Mouse (Mus musculus): ENCODE measurements around the gene Aqr. TPM values are rescaled to one million over a fixed set of nuclear protein-coding genes. Genes with fewer than 3 reads are reported as not detected.

Gene Aqr
- total and polyA plus RNA-seq, 2 experiments from 2014 or later = 15.0 to 18.6 TPM

- no peak overlapping the region for H3K9ac ChIP-seq (replicated peaks; ENCODE audit: low read depth, low read length)
- H3K27ac ChIP-seq (ENCODE audit: low read depth) = no peak overlapping the region
- H3K9me3 ChIP-seq (replicated peaks; ENCODE audit: control insufficient read depth, low read length) = no peaks in the 10 kb centered on the region
- no peaks in the 10 kb centered on the region for H3K27me3 ChIP-seq (ENCODE audit: control insufficient read depth, insufficient read depth, low read length)
- WGBS = 94% methylated on average over 4 of the region's 4 CpGs
- ATAC-seq (ENCODE audit: insufficient read depth, low read depth) (no peak), DNase-seq (ENCODE audit: low spot score) (no peak)
- no peak for TF ChIP-seq CTCF (IDR thresholded peaks at IDR 0.05; ENCODE audit: low read depth)
- no peak for TF ChIP-seq EP300 (IDR thresholded peaks at IDR 0.05; ENCODE audit: low read depth)
- no peaks in the 10 kb centered on the region for H3K4me1 ChIP-seq (ENCODE audit: control insufficient read depth, insufficient read depth)
- H3K4me2 ChIP-seq (ENCODE audit: low read depth, low read length) = no peak overlapping the region
- H3K4me3 ChIP-seq (ENCODE audit: low read depth, low read length) = no peak overlapping the region
- peaks cover 67% of the 10 kb centered on the region for H3K36me3 ChIP-seq (replicated peaks; ENCODE audit: control insufficient read depth, insufficient read depth, low read length)
Observed at GRCm38 (mm10) chr2:114115563-114115962, 71.3 kb downstream of the Aqr start.

- no peak for TF ChIP-seq EP300 (IDR thresholded peaks at IDR 0.05; ENCODE audit: low read depth)
- no peak for TF ChIP-seq CTCF (IDR thresholded peaks at IDR 0.05; ENCODE audit: low read depth)
- WGBS = 83% methylated on average over 23 of the region's 23 CpGs
- peaks cover 87% of the 10 kb centered on the region for H3K36me3 ChIP-seq (replicated peaks; ENCODE audit: control insufficient read depth, insufficient read depth, low read length)
Observed at GRCm38 (mm10) chr2:114107288-114108278, 79.2 kb downstream of the Aqr start.

GRCm38 (mm10) chr2:114106383-114106782 is 80.4 kb downstream of the Aqr start:
- Histone ChIP-seq H3K36me3 (replicated peaks; ENCODE audit: control insufficient read depth, insufficient read depth, low read length) (peaks cover 88% of the 10 kb centered on the region), H3K4me1 (ENCODE audit: control insufficient read depth, insufficient read depth) (no peaks in the 10 kb centered on the region), H3K9me3 (replicated peaks; ENCODE audit: control insufficient read depth, low read length) (no peaks in the 10 kb centered on the region), H3K27me3 (ENCODE audit: control insufficient read depth, insufficient read depth, low read length) (no peaks in the 10 kb centered on the region), H3K4me3 (ENCODE audit: low read depth, low read length) (no peak overlapping the region), H3K9ac (replicated peaks; ENCODE audit: low read depth, low read length) (no peak overlapping the region), H3K27ac (ENCODE audit: low read depth) (no peak overlapping the region), H3K4me2 (ENCODE audit: low read depth, low read length) (no peak overlapping the region)
- TF ChIP-seq CTCF (IDR thresholded peaks at IDR 0.05; ENCODE audit: low read depth) = no peak
- no peak for TF ChIP-seq EP300 (IDR thresholded peaks at IDR 0.05; ENCODE audit: low read depth)
- 81% methylated on average over 8 of the region's 8 CpGs for WGBS
- no peak for DNase-seq (ENCODE audit: low spot score)
- ATAC-seq (ENCODE audit: insufficient read depth, low read depth) = no peak

More at GRCm38 (mm10) chr2:114107288-114108278, 79.2 kb downstream of the Aqr start:
- DNase-seq (ENCODE audit: low spot score) (no peak), ATAC-seq (ENCODE audit: insufficient read depth, low read depth) (no peak)
- Histone ChIP-seq H3K9ac (replicated peaks; ENCODE audit: low read depth, low read length) (no peak overlapping the region), H3K27ac (ENCODE audit: low read depth) (no peak overlapping the region), H3K4me1 (ENCODE audit: control insufficient read depth, insufficient read depth) (no peaks in the 10 kb centered on the region), H3K9me3 (replicated peaks; ENCODE audit: control insufficient read depth, low read length) (no peaks in the 10 kb centered on the region), H3K4me2 (ENCODE audit: low read depth, low read length) (no peak overlapping the region), H3K4me3 (ENCODE audit: low read depth, low read length) (no peak overlapping the region), H3K27me3 (ENCODE audit: control insufficient read depth, insufficient read depth, low read length) (no peaks in the 10 kb centered on the region)

- Histone ChIP-seq H3K27ac (ENCODE audit: low read depth) (no peak overlapping the region), H3K4me2 (ENCODE audit: low read depth, low read length) (no peak overlapping the region), H3K9ac (replicated peaks; ENCODE audit: low read depth, low read length) (no peak overlapping the region), H3K4me1 (ENCODE audit: control insufficient read depth, insufficient read depth) (no peaks in the 10 kb centered on the region), H3K36me3 (replicated peaks; ENCODE audit: control insufficient read depth, insufficient read depth, low read length) (peaks cover 71% of the 10 kb centered on the region), H3K9me3 (replicated peaks; ENCODE audit: control insufficient read depth, low read length) (no peaks in the 10 kb centered on the region), H3K4me3 (ENCODE audit: low read depth, low read length) (no peak overlapping the region), H3K27me3 (ENCODE audit: control insufficient read depth, insufficient read depth, low read length) (no peaks in the 10 kb centered on the region)
- DNase-seq (ENCODE audit: low spot score) = no peak
- no peak for ATAC-seq (ENCODE audit: insufficient read depth, low read depth)
- TF ChIP-seq EP300 (IDR thresholded peaks at IDR 0.05; ENCODE audit: low read depth) (no peak), CTCF (IDR thresholded peaks at IDR 0.05; ENCODE audit: low read depth) (no peak)
- WGBS = 86% methylated on average over 3 of the region's 3 CpGs
Observed at GRCm38 (mm10) chr2:114102471-114102870, 84.4 kb downstream of the Aqr start.

- no peaks in the 10 kb centered on the region for H3K9me3 ChIP-seq (replicated peaks; ENCODE audit: control insufficient read depth, low read length)
- no peak for DNase-seq (ENCODE audit: low spot score)
- H3K27ac ChIP-seq (ENCODE audit: low read depth) = no peak overlapping the region
- ATAC-seq (ENCODE audit: insufficient read depth, low read depth) = no peak
- no peak overlapping the region for H3K9ac ChIP-seq (replicated peaks; ENCODE audit: low read depth, low read length)
- no peak overlapping the region for H3K4me2 ChIP-seq (ENCODE audit: low read depth, low read length)
- WGBS = 90% methylated on average over 9 of the region's 9 CpGs
- no peak for TF ChIP-seq CTCF (IDR thresholded peaks at IDR 0.05; ENCODE audit: low read depth)
- no peak for TF ChIP-seq EP300 (IDR thresholded peaks at IDR 0.05; ENCODE audit: low read depth)
- no peak overlapping the region for H3K4me3 ChIP-seq (ENCODE audit: low read depth, low read length)
- H3K36me3 ChIP-seq (replicated peaks; ENCODE audit: control insufficient read depth, insufficient read depth, low read length) = peaks cover 55% of the 10 kb centered on the region
- no peaks in the 10 kb centered on the region for H3K4me1 ChIP-seq (ENCODE audit: control insufficient read depth, insufficient read depth)
- H3K27me3 ChIP-seq (ENCODE audit: control insufficient read depth, insufficient read depth, low read length) = no peaks in the 10 kb centered on the region
Observed at GRCm38 (mm10) chr2:114100834-114101233, 86.0 kb downstream of the Aqr start.

All from heart, postnatal 0 days (tissue).